Mouse (Mus musculus): ENCODE measurements around the gene Plxnc1.

DNA sequence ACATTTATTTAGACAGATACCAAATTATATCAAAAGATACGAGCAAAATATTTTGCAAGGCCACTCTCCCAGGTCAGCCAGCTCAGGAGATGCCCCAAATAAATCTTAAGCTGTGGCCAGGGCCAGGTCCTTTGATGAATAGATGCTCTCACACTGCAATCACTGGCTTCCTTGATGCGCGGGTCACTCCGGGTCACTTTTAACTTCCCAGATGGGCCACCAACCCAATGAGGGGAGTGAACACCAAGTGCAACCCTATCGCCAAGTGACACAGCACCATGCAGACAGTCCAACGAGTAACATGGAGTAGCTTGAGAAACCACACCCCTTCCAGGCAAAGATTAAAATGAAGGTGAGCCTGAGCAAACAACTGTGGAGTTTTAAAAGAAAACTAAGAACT lies 61.4 kb downstream of the Plxnc1 start:
- no peak for TF ChIP-seq CTCF (conservative IDR thresholded peaks at IDR 0.05; ENCODE audit: low read length)
- no peak for TF ChIP-seq POU5F1 (IDR thresholded peaks at IDR 0.05; ENCODE audit: borderline replicate concordance, low read length)

All from E14TG2a.4 (cell line).